Mouse (Mus musculus) c-Kit-negative CD71-positive TER-119-positive erythroid progenitor cells, embryonic 14.5 days (primary cell): Measurements from ENCODE around the gene Akr1b3.

Experiments used
- DNase-seq: peaks from one replicate; pipeline ENCODE4 v3.0.0-alpha.2; 2013; ENCODE audit warnings: low read depth, low spot score

Gene Akr1b3

DNA sequence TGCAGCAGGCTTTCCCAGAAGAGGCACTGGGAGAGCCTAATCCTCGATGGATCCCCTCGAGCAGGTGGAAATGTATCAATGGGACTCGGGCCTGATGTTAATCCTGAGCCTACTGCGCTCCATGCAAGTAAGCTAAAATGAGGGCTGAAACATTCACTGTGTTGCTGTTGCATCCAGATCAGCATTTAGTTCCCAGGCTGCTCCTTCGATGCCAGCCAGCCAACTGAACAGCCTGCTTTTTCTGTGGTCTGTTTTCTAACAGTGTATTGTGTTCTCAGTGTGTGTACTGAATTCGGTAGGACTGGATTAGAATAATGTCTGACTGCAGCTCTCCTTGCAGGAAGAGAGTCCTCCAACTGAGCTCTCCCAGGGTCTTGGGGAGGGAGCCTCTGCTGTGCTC lies 46.6 kb downstream of the Akr1b3 start:
- DNase-seq: no peak

DNA sequence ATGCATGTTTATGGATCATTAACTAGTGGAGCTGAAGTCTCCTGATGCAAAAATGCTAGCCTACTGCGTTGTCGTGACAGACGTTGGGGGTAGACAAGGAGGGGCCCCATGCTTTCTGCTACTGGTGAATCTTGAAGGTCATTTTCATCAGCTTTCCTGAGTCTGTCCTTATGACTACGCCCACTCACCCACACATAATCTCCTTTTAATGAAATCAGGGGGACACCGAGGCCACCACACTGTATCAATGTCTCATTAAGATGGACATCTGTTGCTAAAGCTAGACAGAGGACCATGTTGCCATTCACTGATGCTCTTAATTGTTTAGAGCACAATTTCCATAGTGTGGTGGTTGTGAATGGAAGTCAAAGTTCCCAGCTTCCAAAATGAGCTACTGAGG lies 58.7 kb downstream of the Akr1b3 start:
- DNase-seq: no peak
